Mouse (Mus musculus) intestine, embryonic 14.5 days (tissue): ENCODE data around the gene Rgmb. TPM values are rescaled to one million over a fixed set of nuclear protein-coding genes. Genes with fewer than 3 reads are reported as not detected.
A peak's percentile ranks its signal among the peaks of the same experiment; 100 is the strongest.

Experiments used
- ATAC-seq: fragments of 200-750 bp; cut with Nextera tagmentation; replicated peaks from 2 replicates; pipeline ENCODE4 v1.8.0; 2017; ENCODE audit warnings: low read depth, moderate number of reproducible peaks, moderate TSS enrichment, moderate library complexity; ENCODE audit not compliant: low FRiP score, low TSS enrichment
- DNase-seq: peaks from one replicate; pipeline ENCODE4 v3.0.0-alpha.2; 2018; ENCODE audit warnings: low spot score
- H3K27ac ChIP-seq: fragments of 300-500 bp; sonication (generic); 2 replicates; pipeline ENCODE4 v1.5.1; 2014; ENCODE audit warnings: low read depth, mild to moderate bottlenecking, control low read depth
- H3K27me3 ChIP-seq: fragments of 300-500 bp; sonication (generic); replicated peaks from 2 replicates; pipeline ENCODE4 v1.6.1; 2014; ENCODE audit warnings: low read length, control low read depth; ENCODE audit not compliant: control insufficient read depth, insufficient read depth
- H3K36me3 ChIP-seq: fragments of 300-500 bp; sonication (generic); 2 replicates; pipeline ENCODE4 v1.6.1; 2014; ENCODE audit warnings: low read length, control low read depth; ENCODE audit not compliant: control insufficient read depth, insufficient read depth
- H3K4me1 ChIP-seq: fragments of 300-500 bp; sonication (generic); replicated peaks from 2 replicates; pipeline ENCODE4 v1.6.1; 2014; ENCODE audit warnings: low read length, control low read depth, mixed read lengths; ENCODE audit not compliant: control insufficient read depth, insufficient read depth
- H3K4me2 ChIP-seq: fragments of 300-500 bp; sonication (generic); 2 replicates; pipeline ENCODE4 v1.6.1; 2014; ENCODE audit warnings: low read length
- H3K4me3 ChIP-seq: fragments of 300-500 bp; sonication (generic); 2 replicates; pipeline ENCODE4 v1.5.1; 2014; ENCODE audit warnings: low read depth, low read length, control low read depth, mixed read lengths
- H3K9ac ChIP-seq: fragments of 300-500 bp; sonication (generic); 2 replicates; pipeline ENCODE4 v1.6.1; 2014; ENCODE audit warnings: mild to moderate bottlenecking, low read length
- H3K9me3 ChIP-seq: fragments of 300-500 bp; sonication (generic); 2 replicates; pipeline ENCODE4 v1.6.1; 2016; ENCODE audit warnings: low read length, control low read depth; ENCODE audit not compliant: control insufficient read depth
- WGBS: fragments of 180-500 bp; shearing (Covaris S2); extraction: QIAGEN DNeasy Blood & Tissue Kit; methylation state at CpG from one replicate; pipeline ENCODE4 v1.1.7; 2014; 5-methylcytosine and 5-hydroxymethylcytosine counted together
- polyA plus RNA-seq: library from polyadenylated mRNA; unstranded; fragments of >200 nt; fragmentation: Nextera tagmentation; extraction: Ambion mirVana; gene quantifications from 2 replicates; pipeline ENCODE4 v1.2.1, GENCODE M21; 2014

The Rgmb gene
- polyA plus RNA-seq, 1 experiment from 2014 or later, result 56.3 TPM

GRCm38 (mm10) chr17:15824854-15825253 lies 6.0 kb downstream of the Rgmb start:
- 28% methylated on average over 3 of the region's 3 CpGs for WGBS
- Histone ChIP-seq H3K27me3 (0 out of 2 replicates have a peak, but pooled peaks cover under 1% of the 10 kb centered on the region), H3K4me2 (peak overlapping the region; percentile 86), H3K4me3 (peak overlapping the region; percentile 94), H3K9ac (peak overlapping the region; percentile 96), H3K9me3 (no peaks in the 10 kb centered on the region), H3K36me3 (peaks cover 13% of the 10 kb centered on the region), H3K4me1 (peaks cover 23% of the 10 kb centered on the region; the same call in 1 of the 2 replicates), H3K27ac (peak overlapping the region; percentile 96)
- DNase-seq, result no peak
- no peak for ATAC-seq

DNA sequence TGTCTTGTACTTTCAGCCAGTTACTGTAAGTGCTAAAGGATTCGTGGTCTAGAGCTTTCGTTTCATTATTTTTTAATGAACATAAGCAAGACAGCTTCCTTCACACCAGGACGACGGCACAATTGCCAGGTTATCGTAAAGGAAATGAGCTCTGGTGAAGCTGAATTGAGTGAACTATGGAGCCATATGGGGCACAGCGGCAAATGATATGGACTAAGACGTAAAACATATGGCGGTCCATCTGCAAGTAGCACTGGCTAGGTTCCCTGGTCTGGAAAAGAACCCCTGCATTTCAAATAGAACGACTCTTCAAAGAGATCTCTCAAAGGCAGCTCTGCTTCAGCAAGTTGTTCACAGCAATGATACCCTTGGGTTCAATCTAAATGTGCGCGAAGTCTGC lies 6.5 kb downstream of the Rgmb start:
- H3K4me1 ChIP-seq, result peaks cover 24% of the 10 kb centered on the region; the same call in 1 of the 2 replicates
- DNase-seq (peak; percentile 58), ATAC-seq (no peak)
- peak overlapping the region; percentile 94 for H3K4me3 ChIP-seq
- peak overlapping the region; percentile 96 for H3K9ac ChIP-seq
- peak overlapping the region; percentile 96; the same call in 1 of the 2 replicates for H3K27ac ChIP-seq
- WGBS, result 48% methylated on average over 11 of the region's 11 CpGs
- H3K27me3 ChIP-seq, result no peaks in the 10 kb centered on the region
- peaks cover 18% of the 10 kb centered on the region for H3K36me3 ChIP-seq
- no peaks in the 10 kb centered on the region for H3K9me3 ChIP-seq
- H3K4me2 ChIP-seq, result peak overlapping the region; percentile 86

DNA sequence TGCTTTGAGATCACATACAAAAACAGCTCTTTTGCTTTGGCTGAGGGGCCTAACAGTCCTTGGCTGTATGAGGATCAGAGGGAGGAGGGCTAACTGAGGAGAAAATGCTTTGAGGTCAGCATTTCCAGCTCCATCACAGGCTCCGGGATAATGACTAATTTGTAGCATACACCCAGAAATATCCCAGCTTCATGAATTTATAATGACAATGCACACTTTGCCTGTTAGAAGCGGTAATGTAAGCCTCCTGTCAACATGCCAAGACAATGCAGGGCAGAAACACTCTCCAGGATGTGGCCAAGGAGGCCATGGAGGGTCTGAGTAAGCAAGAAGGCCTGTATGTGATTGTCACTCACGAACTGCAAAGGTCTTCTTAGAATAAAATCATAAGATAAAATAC lies 7.0 kb downstream of the Rgmb start:
- peaks cover 22% of the 10 kb centered on the region for H3K36me3 ChIP-seq
- DNase-seq (peak; percentile 54), ATAC-seq (no peak)
- peak overlapping the region; percentile 96 for H3K9ac ChIP-seq
- no peaks in the 10 kb centered on the region for H3K27me3 ChIP-seq
- peaks cover 26% of the 10 kb centered on the region; the same call in 1 of the 2 replicates for H3K4me1 ChIP-seq
- peak overlapping the region; percentile 86 for H3K4me2 ChIP-seq
- peak overlapping the region; percentile 96; the same call in 1 of the 2 replicates for H3K27ac ChIP-seq
- peak overlapping the region; percentile 94 for H3K4me3 ChIP-seq
- no peaks in the 10 kb centered on the region for H3K9me3 ChIP-seq
- WGBS, result 27% methylated on average over 3 of the region's 3 CpGs

DNA sequence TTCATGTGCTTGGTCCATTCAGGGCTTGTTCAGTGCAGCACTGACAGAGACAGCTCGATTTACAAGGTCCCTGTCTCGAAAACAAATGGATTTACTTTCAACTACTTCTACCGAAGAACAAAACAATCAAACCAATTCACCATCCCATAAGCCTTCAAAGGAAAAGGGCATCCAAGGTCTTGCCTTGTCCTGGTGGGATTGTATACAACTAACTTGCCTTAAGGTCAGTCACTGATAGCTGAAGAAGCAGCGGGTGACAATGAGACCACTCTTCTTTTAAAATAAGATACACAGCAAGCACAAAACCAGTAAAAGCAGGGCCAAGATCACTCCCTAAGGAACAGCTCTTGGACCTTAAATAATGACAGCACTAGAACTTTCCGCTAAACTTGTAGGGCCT lies 7.6 kb downstream of the Rgmb start:
- Histone ChIP-seq H3K9ac (peak overlapping the region; percentile 96; the same call in 1 of the 2 replicates), H3K4me3 (peak overlapping the region; percentile 94), H3K27ac (no peak overlapping the region), H3K36me3 (peaks cover 26% of the 10 kb centered on the region), H3K27me3 (no peaks in the 10 kb centered on the region), H3K9me3 (no peaks in the 10 kb centered on the region), H3K4me2 (peak overlapping the region; percentile 86), H3K4me1 (peaks cover 26% of the 10 kb centered on the region; the same call in 1 of the 2 replicates)
- DNase-seq (no peak), ATAC-seq (no peak)
- WGBS, result 44% methylated on average over 5 of the region's 5 CpGs

GRCm38 (mm10) chr17:15822376-15822775 lies 8.5 kb downstream of the Rgmb start:
- Histone ChIP-seq H3K9me3 (no peaks in the 10 kb centered on the region), H3K36me3 (peaks cover 34% of the 10 kb centered on the region), H3K27ac (no peak overlapping the region), H3K4me3 (no peak overlapping the region), H3K27me3 (no peaks in the 10 kb centered on the region), H3K4me1 (peaks cover 26% of the 10 kb centered on the region; the same call in 1 of the 2 replicates), H3K4me2 (peak overlapping the region; percentile 86), H3K9ac (no peak overlapping the region)
- WGBS, result 80% methylated on average over 7 of the region's 7 CpGs
- peak; percentile 52 for DNase-seq
- ATAC-seq, result no peak

GRCm38 (mm10) chr17:15821706-15822105 lies 9.1 kb downstream of the Rgmb start:
- WGBS, result 83% methylated on average over 4 of the region's 4 CpGs
- peak overlapping the region; percentile 8; the same call in 1 of the 2 replicates for H3K4me2 ChIP-seq
- DNase-seq (no peak), ATAC-seq (no peak)
- H3K4me1 ChIP-seq, result peaks cover 26% of the 10 kb centered on the region; the same call in 1 of the 2 replicates
- no peak overlapping the region for H3K9ac ChIP-seq
- H3K27ac ChIP-seq, result no peak overlapping the region
- no peaks in the 10 kb centered on the region for H3K9me3 ChIP-seq
- no peak overlapping the region for H3K4me3 ChIP-seq
- no peaks in the 10 kb centered on the region for H3K27me3 ChIP-seq
- H3K36me3 ChIP-seq, result peaks cover 41% of the 10 kb centered on the region

- 80% methylated on average over 10 of the region's 10 CpGs for WGBS
- no peak overlapping the region for H3K27ac ChIP-seq
- H3K36me3 ChIP-seq, result peaks cover 45% of the 10 kb centered on the region
- H3K9ac ChIP-seq, result no peak overlapping the region
- no peaks in the 10 kb centered on the region for H3K27me3 ChIP-seq
- H3K4me3 ChIP-seq, result no peak overlapping the region
- no peaks in the 10 kb centered on the region for H3K9me3 ChIP-seq
- DNase-seq, result no peak
- H3K4me2 ChIP-seq, result no peak overlapping the region
- peaks cover 26% of the 10 kb centered on the region; the same call in 1 of the 2 replicates for H3K4me1 ChIP-seq
- no peak for ATAC-seq
Observed at GRCm38 (mm10) chr17:15820761-15821160, 10.1 kb downstream of the Rgmb start.

DNA sequence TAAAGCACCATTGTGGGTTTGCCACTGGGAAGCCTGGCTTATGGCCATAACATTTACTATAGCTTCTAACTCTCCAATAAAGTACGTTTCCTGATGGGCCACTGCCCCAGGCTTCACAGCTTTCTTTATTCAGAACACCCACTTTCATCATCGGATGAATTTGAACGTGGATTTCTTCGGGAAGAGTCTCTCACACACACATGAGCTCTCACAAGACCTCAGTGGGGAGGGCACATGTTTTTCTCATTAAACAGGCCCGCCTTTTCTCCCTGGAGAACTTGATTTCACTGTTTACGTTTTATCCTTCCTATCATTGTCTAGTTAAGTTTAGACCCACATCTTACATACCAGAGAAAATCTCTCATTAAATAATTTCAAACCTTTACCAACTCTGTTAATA lies 10.7 kb downstream of the Rgmb start:
- ATAC-seq (no peak), DNase-seq (no peak)
- no peak overlapping the region for H3K4me3 ChIP-seq
- H3K27ac ChIP-seq, result no peak overlapping the region
- H3K36me3 ChIP-seq, result peaks cover 48% of the 10 kb centered on the region
- no peaks in the 10 kb centered on the region for H3K27me3 ChIP-seq
- no peaks in the 10 kb centered on the region for H3K9me3 ChIP-seq
- WGBS, result 62% methylated on average over 6 of the region's 6 CpGs
- no peak overlapping the region for H3K9ac ChIP-seq
- H3K4me2 ChIP-seq, result no peak overlapping the region
- peaks cover 26% of the 10 kb centered on the region; the same call in 1 of the 2 replicates for H3K4me1 ChIP-seq

DNA sequence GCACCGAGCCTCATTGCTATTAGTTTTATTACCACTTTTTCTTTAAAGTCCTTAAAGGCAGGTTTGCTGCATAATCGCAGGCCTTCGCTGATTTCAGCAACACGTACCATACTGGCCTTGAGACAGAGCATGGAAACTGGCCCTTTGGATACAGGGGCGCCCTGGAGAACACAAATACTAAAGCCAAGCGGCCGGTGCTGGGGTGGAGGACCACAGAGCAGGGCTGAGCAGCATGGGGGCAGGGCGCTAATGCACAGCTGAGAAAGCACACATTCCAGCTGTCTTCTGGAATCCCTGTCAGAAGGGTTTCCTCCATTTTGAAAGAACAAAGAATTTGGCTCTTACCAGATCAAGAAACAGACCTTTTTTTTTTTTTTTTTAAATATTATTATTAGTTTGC lies 12.5 kb downstream of the Rgmb start:
- Histone ChIP-seq H3K27ac (no peak overlapping the region), H3K4me3 (no peak overlapping the region), H3K27me3 (no peaks in the 10 kb centered on the region), H3K4me2 (no peak overlapping the region), H3K36me3 (peaks cover 57% of the 10 kb centered on the region), H3K9me3 (no peaks in the 10 kb centered on the region), H3K4me1 (peaks cover 32% of the 10 kb centered on the region), H3K9ac (no peak overlapping the region)
- ATAC-seq (no peak), DNase-seq (no peak)
- WGBS, result 81% methylated on average over 8 of the region's 8 CpGs
